ENCODE assay signal across 9 mouse cellular contexts in the genomic region with DNA sequence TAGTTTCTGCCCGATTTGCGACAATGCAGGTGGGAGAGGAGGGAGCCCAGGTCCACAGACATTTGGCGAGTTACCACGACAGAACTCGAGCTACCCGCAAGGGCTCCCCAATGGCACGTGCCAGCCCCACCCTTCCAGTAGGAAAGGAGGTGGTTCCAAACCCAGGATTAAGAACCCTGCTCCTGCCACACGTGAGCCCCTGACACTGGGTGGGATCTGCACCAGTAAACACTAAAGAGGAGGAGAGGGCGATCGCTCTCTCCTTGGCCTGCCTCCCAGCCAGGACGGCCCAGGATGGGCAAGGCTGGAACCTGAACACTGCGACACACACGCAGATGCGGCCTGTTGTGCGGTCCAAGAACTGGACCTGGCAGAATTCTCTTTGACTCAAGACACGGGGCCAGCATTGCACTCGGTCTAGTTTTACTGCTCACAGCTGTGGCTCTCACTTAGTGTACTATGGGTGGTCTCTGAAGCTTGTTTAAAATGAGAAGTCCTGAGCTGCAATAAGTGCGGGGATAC. TPM values are rescaled to one million over a fixed set of nuclear protein-coding genes. Genes with fewer than 3 reads are reported as not detected.
DNase-seq lines count a peak whose midpoint lies in the region; ATAC-seq lines count a peak whose summit lies in the region.
"Had no signal": no experiment of that assay in that cellular context is flagged by ENCODE, and none has a peak within 500 bp of the region (broad histone marks: within the 10 kb centered on the region; RNA-seq: fewer than 3 reads in every experiment).

No protein-coding gene starts in this region.

- peak overlapping the region; percentile 48; the same call in 1 of the 2 replicates for H3K9ac ChIP-seq in heart, embryonic 14.5 days (ENCODE audit: low read length)
- peak overlapping the region; percentile 20; the same call in 1 of the 2 replicates for H3K9ac ChIP-seq in kidney, embryonic 16.5 days (replicated peaks; ENCODE audit: low read length)
- no peak overlapping the region for H3K9ac ChIP-seq in lung, embryonic 15.5 days

- peak overlapping the region; percentile 14 to 35 for H3K4me3 ChIP-seq in heart, embryonic 14.5 days (ENCODE audit: control insufficient read depth in 1 of 2, insufficient read depth in 1 of 2, low read depth in 1 of 2, low read length in 2 of 2)
- H3K4me3 ChIP-seq in kidney, embryonic 16.5 days (ENCODE audit: low read length) = peak overlapping the region; percentile 35
- peak overlapping the region; percentile 73 for H3K4me3 ChIP-seq in lung, embryonic 15.5 days

- H3K36me3 ChIP-seq in heart, embryonic 14.5 days (ENCODE audit: control insufficient read depth, insufficient read depth, low read length) = no peaks in the 10 kb centered on the region
- no peaks in the 10 kb centered on the region for H3K36me3 ChIP-seq in kidney, embryonic 16.5 days (ENCODE audit: insufficient read depth, low read length)
- H3K36me3 ChIP-seq in lung, embryonic 15.5 days = no peaks in the 10 kb centered on the region
- H3K36me3 ChIP-seq: G1E had no signal

- DNase-seq in left cerebral cortex, adult 18-20 months (ENCODE audit: low spot score in 2 of 2) = peak; percentile 34 to 37
- no peak for DNase-seq in left cerebral cortex, adult 11 months (ENCODE audit: low spot score)
- DNase-seq in embryo, embryonic 9.5 days (ENCODE audit: extremely low spot score) = peak; percentile 55
- DNase-seq in retina, postnatal 1 day = peak; percentile 81

- H3K27me3 ChIP-seq in heart, embryonic 14.5 days (ENCODE audit: control insufficient read depth, insufficient read depth, low read length) = no peaks in the 10 kb centered on the region
- peaks cover 38% of the 10 kb centered on the region for H3K27me3 ChIP-seq in kidney, embryonic 16.5 days (ENCODE audit: insufficient read depth, low read length)
- peaks cover 12% of the 10 kb centered on the region; the same call in 1 of the 2 replicates for H3K27me3 ChIP-seq in lung, embryonic 15.5 days

- peaks cover 8 to 12% of the 10 kb centered on the region in 2 experiments; a peak in 2 of 4 replicates for H3K4me1 ChIP-seq in heart, embryonic 14.5 days (ENCODE audit: control insufficient read depth in 2 of 2, insufficient read depth in 2 of 2, low read length in 2 of 2)
- H3K4me1 ChIP-seq in kidney, embryonic 16.5 days (ENCODE audit: insufficient read depth, low read length) = peaks cover 9% of the 10 kb centered on the region; the same call in 1 of the 2 replicates
- H3K4me1 ChIP-seq in lung, embryonic 15.5 days = peaks cover 22% of the 10 kb centered on the region

- ATAC-seq in heart, embryonic 14.5 days (ENCODE audit: insufficient number of reproducible peaks, insufficient read depth, low FRiP score, low read depth) = no peak
- peak; percentile 83 for ATAC-seq in kidney, embryonic 16.5 days (ENCODE audit: low FRiP score, low TSS enrichment)
- peak; percentile 49 for ATAC-seq in lung, embryonic 15.5 days (ENCODE audit: borderline replicate concordance, extremely low read depth, low FRiP score, low TSS enrichment)
- ATAC-seq in megakaryocyte-erythroid progenitor cell, adult 5-6 weeks (replicated peaks; ENCODE audit: low FRiP score, low TSS enrichment, poor library complexity, severe bottlenecking) = no peak

- WGBS in heart, embryonic 14.5 days = 5% methylated on average over 18 of the region's 18 CpGs
- WGBS in kidney, embryonic 16.5 days = 2% methylated on average over 18 of the region's 18 CpGs
- WGBS in lung, embryonic 15.5 days = 2% methylated on average over 18 of the region's 18 CpGs

- H3K9me3 ChIP-seq in heart, embryonic 14.5 days (ENCODE audit: control insufficient read depth, low read length) = no peaks in the 10 kb centered on the region
- H3K9me3 ChIP-seq in kidney, embryonic 16.5 days (ENCODE audit: low read length) = no peaks in the 10 kb centered on the region
- no peaks in the 10 kb centered on the region for H3K9me3 ChIP-seq in lung, embryonic 15.5 days

- peak overlapping the region; percentile 93 for H3K4me2 ChIP-seq in heart, embryonic 14.5 days (ENCODE audit: low read length)
- peak overlapping the region; percentile 100 for H3K4me2 ChIP-seq in kidney, embryonic 16.5 days (replicated peaks; ENCODE audit: low read depth, low read length)
- peak overlapping the region; percentile 97 for H3K4me2 ChIP-seq in lung, embryonic 15.5 days

- H3K27ac ChIP-seq in heart, embryonic 14.5 days (replicated peaks in 1 of 2; ENCODE audit: control insufficient read depth in 1 of 2, insufficient read depth in 1 of 2, low read depth in 2 of 2, low read length in 2 of 2) = peak overlapping the region in 1 of 2 experiments; percentile 24; a peak in 1 of 4 replicates
- no peak overlapping the region for H3K27ac ChIP-seq in kidney, embryonic 16.5 days (ENCODE audit: low read length)
- H3K27ac ChIP-seq in lung, embryonic 15.5 days = no peak overlapping the region

RNA-seq across cellular contexts. Expression of gene Rasgef1b, which starts 0.6 kb away (rescaled TPM):
- 10 to 100 TPM; 73.6 to 73.8 TPM for total RNA-seq in left cerebral cortex, adult 18-20 months (2021)
- 42.4 and 45.9 TPM in 2 replicates for polyA plus RNA-seq in heart, embryonic 14.5 days (2014; fragmentation: Nextera tagmentation; extraction: Ambion mirVana)
- polyA plus RNA-seq in kidney, embryonic 16.5 days (2015; fragmentation: Nextera tagmentation; extraction: Ambion mirVana) = 7.8 and 9.4 TPM in 2 replicates
- polyA plus RNA-seq in lung, embryonic 15.5 days (2015; fragmentation: Nextera tagmentation; extraction: Ambion mirVana) = 14.9 and 16.3 TPM in 2 replicates
- total RNA-seq in megakaryocyte-erythroid progenitor cell, adult 5-6 weeks (2014; fragmentation: Nextera tagmentation) = 0.46 and 2.5 TPM in 2 replicates
- total RNA-seq in megakaryocyte-erythroid progenitor cell, adult 5-6 weeks (2017) = 2.6 and 3.2 TPM in 2 replicates
- polyA plus RNA-seq: G1E had no signal

Comparison
In these comparisons a context has a peak if more than half of its experiments do, and no peak if none do; other contexts are left out.
1. ATAC-seq: peak in kidney, embryonic 16.5 days (single experiment) and lung, embryonic 15.5 days (single experiment); none in heart, embryonic 14.5 days (single experiment) and megakaryocyte-erythroid progenitor cell, adult 5-6 weeks (single experiment).
2. Peak in every context shown above with its lines, with median percentiles within 50 percentile points of each other: H3K4me2 ChIP-seq and H3K4me3 ChIP-seq.